Mouse (Mus musculus): ENCODE results near the gene Tspan4. TPM values are rescaled to one million over a fixed set of nuclear protein-coding genes. Genes with fewer than 3 reads are reported as not detected.

Gene Tspan4
- polyA plus RNA-seq, 1 experiment from 2014 or later: 58.9 TPM

Other genes with a start within 250 kb of the Tspan4 start
- gene Phrf1, start 246.5 kb upstream of the Tspan4 start, polyA plus RNA-seq (2014; fragmentation: Nextera tagmentation; extraction: Ambion mirVana): 50.2 and 51.1 TPM in 2 replicates
- gene Irf7, start 208.8 kb upstream of the Tspan4 start, polyA plus RNA-seq (2014; fragmentation: Nextera tagmentation; extraction: Ambion mirVana): 0.99 and 1.2 TPM in 2 replicates
- not detected in 2 replicates for gene Cdhr5, start 198.5 kb upstream of the Tspan4 start, polyA plus RNA-seq (2014; fragmentation: Nextera tagmentation; extraction: Ambion mirVana)
- 2.2 and 3.0 TPM in 2 replicates for gene Sct, start 196.1 kb upstream of the Tspan4 start, polyA plus RNA-seq (2014; fragmentation: Nextera tagmentation; extraction: Ambion mirVana)
- gene Drd4, start 183.2 kb upstream of the Tspan4 start, polyA plus RNA-seq (2014; fragmentation: Nextera tagmentation; extraction: Ambion mirVana): 0.10 and 0.17 TPM in 2 replicates
- gene Deaf1, start 147.6 kb upstream of the Tspan4 start, polyA plus RNA-seq (2014; fragmentation: Nextera tagmentation; extraction: Ambion mirVana): 40.2 and 42.5 TPM in 2 replicates
- 17.9 and 23.6 TPM in 2 replicates for gene Tmem80, start 147.5 kb upstream of the Tspan4 start, polyA plus RNA-seq (2014; fragmentation: Nextera tagmentation; extraction: Ambion mirVana)
- gene Eps8l2, start 136.4 kb upstream of the Tspan4 start, polyA plus RNA-seq (2014; fragmentation: Nextera tagmentation; extraction: Ambion mirVana): 0.51 and 0.82 TPM in 2 replicates
- gene Taldo1, start 83.0 kb upstream of the Tspan4 start, polyA plus RNA-seq (2014; fragmentation: Nextera tagmentation; extraction: Ambion mirVana): 288 and 291 TPM in 2 replicates
- gene Gatd1, start 61.1 kb upstream of the Tspan4 start, polyA plus RNA-seq (2014; fragmentation: Nextera tagmentation; extraction: Ambion mirVana): 29.3 and 32.2 TPM in 2 replicates
- 7.4 and 9.3 TPM in 2 replicates for gene Cend1, start 45.7 kb upstream of the Tspan4 start, polyA plus RNA-seq (2014; fragmentation: Nextera tagmentation; extraction: Ambion mirVana)
- gene Slc25a22, start 37.3 kb upstream of the Tspan4 start, polyA plus RNA-seq (2014; fragmentation: Nextera tagmentation; extraction: Ambion mirVana): 19.4 and 19.7 TPM in 2 replicates
- 9.5 and 9.6 TPM in 2 replicates for gene Pidd1, start 31.2 kb upstream of the Tspan4 start, polyA plus RNA-seq (2014; fragmentation: Nextera tagmentation; extraction: Ambion mirVana)
- 873 and 1,016 TPM in 2 replicates for gene Rplp2, start 27.9 kb upstream of the Tspan4 start, polyA plus RNA-seq (2014; fragmentation: Nextera tagmentation; extraction: Ambion mirVana)
- gene Pnpla2, start 20.0 kb upstream of the Tspan4 start, polyA plus RNA-seq (2014; fragmentation: Nextera tagmentation; extraction: Ambion mirVana): 28.7 and 35.3 TPM in 2 replicates
- 11.5 and 14.3 TPM in 2 replicates for gene Cracr2b, start 14.1 kb upstream of the Tspan4 start, polyA plus RNA-seq (2014; fragmentation: Nextera tagmentation; extraction: Ambion mirVana)
- gene Cd151, start 7.8 kb upstream of the Tspan4 start, polyA plus RNA-seq (2014; fragmentation: Nextera tagmentation; extraction: Ambion mirVana): 61.3 and 101 TPM in 2 replicates
- gene Polr2l, start 108 bp upstream of the Tspan4 start, polyA plus RNA-seq (2014; fragmentation: Nextera tagmentation; extraction: Ambion mirVana): 71.5 and 72.9 TPM in 2 replicates
- gene Chid1, start 64.6 kb downstream of the Tspan4 start, polyA plus RNA-seq (2014; fragmentation: Nextera tagmentation; extraction: Ambion mirVana): 35.0 and 46.7 TPM in 2 replicates
- 53.0 and 66.8 TPM in 2 replicates for gene Ap2a2, start 86.9 kb downstream of the Tspan4 start, polyA plus RNA-seq (2014; fragmentation: Nextera tagmentation; extraction: Ambion mirVana)
- gene Muc6, start 180.1 kb downstream of the Tspan4 start, polyA plus RNA-seq (2014; fragmentation: Nextera tagmentation; extraction: Ambion mirVana): 0.11 and 0.18 TPM in 2 replicates
- 0.93 and 1.1 TPM in 2 replicates for gene Muc2, start 215.1 kb downstream of the Tspan4 start, polyA plus RNA-seq (2014; fragmentation: Nextera tagmentation; extraction: Ambion mirVana)

Measured in heart, embryonic 11.5 days (tissue).